Mouse (Mus musculus) macrophage (primary cell): ENCODE measurements around the gene Sult6b2. TPM values are rescaled to one million over a fixed set of nuclear protein-coding genes. Genes with fewer than 3 reads are reported as not detected.

ENCODE experiments used
- H3K27ac ChIP-seq: fragments of 350-480 bp; formaldehyde crosslinking; 2 replicates; pipeline ENCODE4 v1.9.0; 2021
- H3K36me3 ChIP-seq: fragments of 350-480 bp; formaldehyde crosslinking; 2 replicates; pipeline ENCODE4 v1.9.0; 2021; ENCODE audit errors: inconsistent target
- H3K4me3 ChIP-seq: fragments of 350-480 bp; formaldehyde crosslinking; 2 replicates; pipeline ENCODE4 v1.9.0; 2021; ENCODE audit errors: inconsistent target
- H3K79me2 ChIP-seq: fragments of 350-480 bp; formaldehyde crosslinking; 2 replicates; pipeline ENCODE4 v1.9.0; 2021; ENCODE audit errors: inconsistent target
- WGBS: methylation state at CpG from one replicate; pipeline ENCODE4 v1.1.7; 2026; ENCODE audit warnings: inconsistent platforms; ENCODE audit not compliant: missing documents; 5-methylcytosine and 5-hydroxymethylcytosine counted together
- polyA plus RNA-seq: library from polyadenylated mRNA; stranded (reverse); fragments of 250-400 nt; gene quantifications from 3 replicates; pipeline ENCODE4 v1.2.4, GENCODE M21; 2018; ENCODE audit warnings: inconsistent platforms

The Sult6b2 gene
- polyA plus RNA-seq, 1 experiment from 2014 or later = not detected

GRCm38 (mm10) chr6:142797996-142798395 is 6.3 kb downstream of the Sult6b2 start:
- Histone ChIP-seq H3K27ac (no peak overlapping the region), H3K79me2 (no peaks in the 10 kb centered on the region), H3K4me3 (no peak overlapping the region), H3K36me3 (no peaks in the 10 kb centered on the region)
- WGBS = 90% methylated on average over 1 of the region's 1 CpGs

GRCm38 (mm10) chr6:142795655-142796441 is 8.5 kb downstream of the Sult6b2 start:
- H3K36me3 ChIP-seq = no peaks in the 10 kb centered on the region
- no peak overlapping the region for H3K4me3 ChIP-seq
- WGBS = 93% methylated on average over 12 of the region's 15 CpGs
- no peaks in the 10 kb centered on the region for H3K79me2 ChIP-seq
- no peak overlapping the region for H3K27ac ChIP-seq

- H3K4me3 ChIP-seq = no peak overlapping the region
- H3K36me3 ChIP-seq = no peaks in the 10 kb centered on the region
- 92% methylated on average over 9 of the region's 9 CpGs for WGBS
- no peak overlapping the region for H3K27ac ChIP-seq
- no peaks in the 10 kb centered on the region for H3K79me2 ChIP-seq
Measured at GRCm38 (mm10) chr6:142795087-142795486, 9.2 kb downstream of the Sult6b2 start.

- H3K27ac ChIP-seq = no peak overlapping the region
- 83% methylated on average over 7 of the region's 7 CpGs for WGBS
- H3K36me3 ChIP-seq = no peaks in the 10 kb centered on the region
- no peak overlapping the region for H3K4me3 ChIP-seq
- no peaks in the 10 kb centered on the region for H3K79me2 ChIP-seq
Measured at GRCm38 (mm10) chr6:142793468-142793867, 10.8 kb downstream of the Sult6b2 start.

GRCm38 (mm10) chr6:142792241-142792968 is 11.9 kb downstream of the Sult6b2 start:
- no peaks in the 10 kb centered on the region for H3K79me2 ChIP-seq
- H3K36me3 ChIP-seq = no peaks in the 10 kb centered on the region
- no peak overlapping the region for H3K4me3 ChIP-seq
- WGBS = 15% methylated on average over 13 of the region's 13 CpGs
- no peak overlapping the region for H3K27ac ChIP-seq

- no peak overlapping the region for H3K4me3 ChIP-seq
- 98% methylated on average over 10 of the region's 10 CpGs for WGBS
- no peaks in the 10 kb centered on the region for H3K79me2 ChIP-seq
- H3K27ac ChIP-seq = no peak overlapping the region
- H3K36me3 ChIP-seq = no peaks in the 10 kb centered on the region
Measured at GRCm38 (mm10) chr6:142789736-142790135, 14.6 kb downstream of the Sult6b2 start.

GRCm38 (mm10) chr6:142788042-142788987 is 16.0 kb downstream of the Sult6b2 start:
- no peak overlapping the region for H3K27ac ChIP-seq
- no peaks in the 10 kb centered on the region for H3K79me2 ChIP-seq
- H3K4me3 ChIP-seq = no peak overlapping the region
- 85% methylated on average over 17 of the region's 18 CpGs for WGBS
- no peaks in the 10 kb centered on the region for H3K36me3 ChIP-seq

GRCm38 (mm10) chr6:142786106-142786505 is 18.2 kb downstream of the Sult6b2 start:
- Histone ChIP-seq H3K4me3 (no peak overlapping the region), H3K27ac (no peak overlapping the region), H3K36me3 (no peaks in the 10 kb centered on the region), H3K79me2 (no peaks in the 10 kb centered on the region)
- 87% methylated on average over 21 of the region's 21 CpGs for WGBS

- no peak overlapping the region for H3K4me3 ChIP-seq
- H3K79me2 ChIP-seq = no peaks in the 10 kb centered on the region
- no peak overlapping the region for H3K27ac ChIP-seq
- 13% methylated on average over 4 of the region's 4 CpGs for WGBS
- H3K36me3 ChIP-seq = no peaks in the 10 kb centered on the region
Measured at GRCm38 (mm10) chr6:142785343-142785742, 19.0 kb downstream of the Sult6b2 start.

- no peak overlapping the region for H3K4me3 ChIP-seq
- no peak overlapping the region for H3K27ac ChIP-seq
- no peaks in the 10 kb centered on the region for H3K36me3 ChIP-seq
- H3K79me2 ChIP-seq = no peaks in the 10 kb centered on the region
- WGBS = 97% methylated on average over 7 of the region's 7 CpGs
Measured at GRCm38 (mm10) chr6:142781286-142781685, 23.0 kb downstream of the Sult6b2 start.

- H3K79me2 ChIP-seq = no peaks in the 10 kb centered on the region
- 91% methylated on average over 4 of the region's 4 CpGs for WGBS
- no peak overlapping the region for H3K27ac ChIP-seq
- no peaks in the 10 kb centered on the region for H3K36me3 ChIP-seq
- no peak overlapping the region for H3K4me3 ChIP-seq
Measured at GRCm38 (mm10) chr6:142780574-142781033, 23.7 kb downstream of the Sult6b2 start.

- H3K79me2 ChIP-seq = no peaks in the 10 kb centered on the region
- H3K36me3 ChIP-seq = 0 out of 2 replicates have a peak, but pooled peaks cover 4% of the 10 kb centered on the region
- no peak overlapping the region for H3K27ac ChIP-seq
- no peak overlapping the region for H3K4me3 ChIP-seq
- 52% methylated on average over 14 of the region's 14 CpGs for WGBS
Measured at GRCm38 (mm10) chr6:142779812-142780573, 24.3 kb downstream of the Sult6b2 start.

GRCm38 (mm10) chr6:142779045-142779811 is 25.1 kb downstream of the Sult6b2 start:
- Histone ChIP-seq H3K36me3 (peaks cover 11% of the 10 kb centered on the region; the same call in 1 of the 2 replicates), H3K27ac (no peak overlapping the region), H3K4me3 (no peak overlapping the region), H3K79me2 (no peaks in the 10 kb centered on the region)
- WGBS = 43% methylated on average over 11 of the region's 11 CpGs
